Mouse (Mus musculus): Measurements from ENCODE around the gene Mien1.

GRCm38 (mm10) chr11:98395041-98395440 is 43.8 kb downstream of the Mien1 start:
- TF ChIP-seq CTCF (IDR thresholded peaks at IDR 0.05 in 2 of 3, conservative IDR thresholded peaks at IDR 0.05 in 1 of 3; ENCODE audit: control insufficient read depth in 1 of 3, insufficient read depth in 1 of 3, low read depth in 2 of 3, low read length in 3 of 3, poor library complexity in 1 of 3, severe bottlenecking in 1 of 3), result no peak
- no peak for TF ChIP-seq USF1 (IDR thresholded peaks at IDR 0.05; ENCODE audit: low read depth, low read length)
- no peak; the same call in 1 of the 2 replicates for TF ChIP-seq MAX (IDR thresholded peaks at IDR 0.05; ENCODE audit: low read length)
- no peak for TF ChIP-seq EP300 (IDR thresholded peaks at IDR 0.05; ENCODE audit: low read depth in 1 of 2, low read length in 2 of 2)
- TF ChIP-seq HCFC1 (IDR thresholded peaks at IDR 0.05; ENCODE audit: low read depth, low read length), result no peak
- no peak; the same call in 1 of the 2 replicates for TF ChIP-seq MXI1 (IDR thresholded peaks at IDR 0.05; ENCODE audit: low read depth, low read length)
- TF ChIP-seq ELF1 (IDR thresholded peaks at IDR 0.05; ENCODE audit: low read depth, low read length), result no peak
- no peak for TF ChIP-seq RAD21 (IDR thresholded peaks at IDR 0.05; ENCODE audit: low read depth, low read length)
- TF ChIP-seq POLR2A (IDR thresholded peaks at IDR 0.05; ENCODE audit: control insufficient read depth in 1 of 2, insufficient read depth in 1 of 2, low read depth in 1 of 2, low read length in 2 of 2, poor library complexity in 1 of 2), result no peak
- no peak for TF ChIP-seq MAZ (IDR thresholded peaks at IDR 0.05; ENCODE audit: low read depth, low read length)
- TF ChIP-seq ZNF384 (IDR thresholded peaks at IDR 0.05; ENCODE audit: low read depth, low read length), result no peak
- no peak for TF ChIP-seq TBP (IDR thresholded peaks at IDR 0.05; ENCODE audit: low read depth, low read length)
- TF ChIP-seq CHD1 (IDR thresholded peaks at IDR 0.05; ENCODE audit: low read depth, low read length), result no peak
- no peak for TF ChIP-seq SMC3 (IDR thresholded peaks at IDR 0.05; ENCODE audit: low read depth, low read length)
